Mouse (Mus musculus): ENCODE measurements around the gene Zbtb16.

GRCm38 (mm10) chr9:48637161-48637560 lies 198.9 kb downstream of the Zbtb16 start:
- TF ChIP-seq ETS1 (IDR thresholded peaks at IDR 0.05; ENCODE audit: low read depth, low read length) (no peak), CTCF (IDR thresholded peaks at IDR 0.05 in 2 of 3, conservative IDR thresholded peaks at IDR 0.05 in 1 of 3; ENCODE audit: control insufficient read depth in 1 of 3, insufficient read depth in 1 of 3, low read depth in 2 of 3, low read length in 3 of 3, poor library complexity in 1 of 3, severe bottlenecking in 1 of 3) (no peak), ZKSCAN1 (IDR thresholded peaks at IDR 0.05; ENCODE audit: low read depth, low read length) (no peak), EP300 (IDR thresholded peaks at IDR 0.05; ENCODE audit: low read depth in 1 of 2, low read length in 2 of 2) (no peak), POLR2AphosphoS5 (IDR thresholded peaks at IDR 0.05; ENCODE audit: borderline replicate concordance, low read depth, low read length) (no peak), BHLHE40 (IDR thresholded peaks at IDR 0.05; ENCODE audit: borderline replicate concordance, low read depth, low read length) (no peak), USF2 (IDR thresholded peaks at IDR 0.05; ENCODE audit: borderline replicate concordance in 1 of 2, insufficient read depth in 1 of 2, low read depth in 1 of 2, low read length in 2 of 2) (no peak), MAFK (IDR thresholded peaks at IDR 0.05; ENCODE audit: borderline replicate concordance, low read depth, low read length) (no peak), POLR2A (IDR thresholded peaks at IDR 0.05; ENCODE audit: control insufficient read depth in 1 of 2, insufficient read depth in 1 of 2, low read depth in 1 of 2, low read length in 2 of 2, poor library complexity in 1 of 2) (no peak), TCF12 (IDR thresholded peaks at IDR 0.05; ENCODE audit: low read depth, low read length) (no peak), SIN3A (IDR thresholded peaks at IDR 0.05; ENCODE audit: low read length) (no peak), MAZ (IDR thresholded peaks at IDR 0.05; ENCODE audit: low read depth, low read length) (no peak)
